Mouse (Mus musculus): ENCODE results near the gene Il10rb. TPM values are rescaled to one million over a fixed set of nuclear protein-coding genes. Genes with fewer than 3 reads are reported as not detected.
"Not testable (repeated sequence)": the region's sequence is repeated elsewhere in the genome, so short reads cannot be mapped to it uniquely, and the experiment has no call there.

Il10rb gene
- total RNA-seq, 4 experiments from 2014 or later, result 4.4 to 6.4 (median 5.0) TPM

DNA sequence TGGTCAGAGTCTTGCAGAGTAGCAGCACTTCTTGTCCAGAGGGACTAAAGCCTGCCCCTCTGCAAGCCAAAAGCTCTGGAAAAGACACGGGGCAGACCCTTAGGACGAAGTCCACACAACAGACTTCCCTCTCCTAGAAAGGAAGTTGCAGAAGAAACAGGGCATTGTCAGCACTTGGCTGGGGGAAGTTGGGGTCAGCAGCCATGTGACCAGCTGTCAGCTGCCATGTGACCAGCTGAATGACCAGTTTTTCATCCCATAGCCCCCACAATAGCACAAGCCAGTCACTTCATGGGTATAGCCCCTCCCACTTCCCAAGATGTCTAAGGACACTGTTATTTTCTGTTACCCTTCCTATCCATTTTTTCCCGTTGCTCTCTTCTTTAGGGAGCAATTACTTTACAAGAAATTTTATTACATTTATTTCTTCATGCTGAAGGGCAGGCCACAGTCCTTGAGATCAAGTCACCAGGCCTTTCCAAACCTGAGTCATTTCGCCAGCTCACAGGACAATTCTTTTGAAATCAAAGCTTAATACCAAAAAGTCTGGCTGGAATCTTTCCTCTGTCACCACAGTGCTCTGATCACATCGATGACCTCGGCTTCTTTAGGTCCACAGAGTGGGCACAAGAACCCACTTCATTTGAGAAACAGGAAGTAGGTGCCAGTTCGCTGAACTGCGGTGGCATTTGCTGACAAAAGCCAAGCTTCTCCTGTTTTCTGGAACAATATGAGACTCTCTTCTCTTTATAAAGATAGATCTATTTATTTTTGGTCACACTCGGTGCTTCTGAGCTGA lies 9.6 kb downstream of the Il10rb start:
- no peak for DNase-seq (ENCODE audit: low spot score in 2 of 2)

DNA sequence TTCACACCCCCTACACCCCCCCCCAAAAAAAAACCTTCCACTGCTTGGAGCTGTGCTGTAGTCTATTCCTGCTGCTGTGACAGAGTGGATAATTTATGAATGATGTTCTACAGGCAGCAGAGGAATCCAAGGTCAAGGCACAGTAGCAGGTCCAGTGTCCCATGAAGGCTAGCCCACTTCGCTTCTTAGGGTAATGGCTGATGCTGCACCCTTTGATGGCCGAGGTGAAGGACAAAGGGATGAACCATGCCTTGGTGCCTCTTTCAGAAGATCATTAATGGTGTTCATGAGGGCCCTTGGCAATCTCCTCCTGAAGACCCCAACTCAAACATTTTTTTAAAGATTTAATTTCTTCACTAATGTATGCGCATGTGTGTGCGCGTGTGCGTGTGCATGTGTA lies 10.4 kb downstream of the Il10rb start:
- DNase-seq (ENCODE audit: low spot score in 2 of 2), result no peak

DNA sequence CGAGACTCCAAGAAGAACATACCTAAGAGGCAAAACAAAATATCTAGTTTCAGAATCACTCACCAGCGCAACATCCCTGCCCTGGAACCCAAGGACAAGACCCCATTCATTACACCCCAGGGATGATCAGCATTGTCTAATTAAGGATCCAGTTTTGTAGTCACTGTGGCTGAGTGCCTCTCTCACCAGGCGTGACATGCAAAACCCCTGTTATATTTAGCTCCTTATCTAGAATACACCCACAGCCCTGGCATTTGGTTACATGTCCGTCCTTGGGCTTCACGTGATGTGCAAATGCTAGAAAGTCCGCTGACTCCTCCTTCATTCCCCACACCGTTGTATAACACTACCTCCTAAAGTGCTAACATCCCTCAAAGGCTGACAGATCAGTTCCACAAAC lies 11.0 kb downstream of the Il10rb start:
- no peak for DNase-seq (ENCODE audit: low spot score in 2 of 2)

DNA sequence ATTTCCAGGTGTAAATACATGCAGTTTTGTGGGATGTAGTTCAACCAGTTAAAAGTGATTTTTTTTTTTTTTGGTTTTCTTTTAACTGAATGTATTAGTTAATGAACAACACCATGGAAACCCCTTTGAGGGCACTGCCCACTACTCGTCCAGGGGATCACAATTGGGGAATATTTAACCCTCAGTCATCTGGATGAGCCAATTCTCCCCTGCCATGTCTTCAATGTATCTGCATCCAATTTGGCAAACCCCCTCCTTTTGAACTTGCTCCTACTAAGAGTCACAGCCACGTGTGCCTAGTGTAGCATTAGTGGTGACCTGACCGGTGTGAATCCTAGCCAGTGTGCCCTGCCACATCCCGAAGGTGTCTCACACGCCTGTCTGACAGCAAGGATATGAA lies 12.6 kb downstream of the Il10rb start:
- DNase-seq (ENCODE audit: low spot score in 2 of 2), result no peak

DNA sequence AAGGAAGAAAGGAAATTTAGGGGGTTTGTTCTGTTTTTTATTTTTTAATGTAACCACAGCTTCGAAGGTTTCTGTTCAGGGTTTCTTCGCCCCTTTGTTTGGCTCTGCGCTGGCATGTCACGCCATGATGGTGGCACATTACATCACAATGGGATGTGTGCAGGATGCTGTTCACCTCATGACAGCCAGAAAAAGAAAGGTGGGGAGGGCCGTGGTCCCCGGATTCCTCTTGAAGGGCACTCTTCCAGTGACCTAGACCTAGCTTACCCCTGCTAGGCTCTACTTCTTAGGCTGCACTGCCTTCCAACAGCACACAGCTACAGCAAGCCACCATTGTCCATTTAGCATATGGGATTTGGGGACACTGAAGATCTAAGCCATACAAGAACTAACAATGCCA lies 19.9 kb downstream of the Il10rb start:
- DNase-seq (ENCODE audit: low spot score in 2 of 2), result no peak

DNA sequence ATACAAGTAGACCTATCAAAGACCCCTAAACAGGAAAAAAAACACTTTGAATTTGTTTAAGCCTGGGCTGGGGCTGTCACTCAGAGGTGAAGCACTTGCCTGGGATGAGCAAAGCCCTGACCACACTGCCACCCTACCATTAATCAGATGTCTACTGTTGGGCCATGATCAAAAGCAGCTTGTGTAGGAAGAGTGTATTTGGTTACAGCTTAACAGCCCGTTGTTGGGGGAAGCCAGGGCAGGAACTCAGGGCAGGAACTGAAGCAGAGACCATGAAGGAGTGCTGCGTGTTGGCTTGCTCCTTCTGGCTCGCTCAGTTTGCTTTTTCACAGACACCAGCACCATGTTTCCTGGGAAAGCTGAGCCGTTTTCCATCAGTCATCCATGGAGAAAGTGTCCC lies 20.6 kb downstream of the Il10rb start:
- DNase-seq (ENCODE audit: low spot score in 2 of 2), result no peak

GRCm38 (mm10) chr16:91427461-91427860 lies 21.5 kb downstream of the Il10rb start:
- no peak for DNase-seq (ENCODE audit: low spot score in 2 of 2)

DNA sequence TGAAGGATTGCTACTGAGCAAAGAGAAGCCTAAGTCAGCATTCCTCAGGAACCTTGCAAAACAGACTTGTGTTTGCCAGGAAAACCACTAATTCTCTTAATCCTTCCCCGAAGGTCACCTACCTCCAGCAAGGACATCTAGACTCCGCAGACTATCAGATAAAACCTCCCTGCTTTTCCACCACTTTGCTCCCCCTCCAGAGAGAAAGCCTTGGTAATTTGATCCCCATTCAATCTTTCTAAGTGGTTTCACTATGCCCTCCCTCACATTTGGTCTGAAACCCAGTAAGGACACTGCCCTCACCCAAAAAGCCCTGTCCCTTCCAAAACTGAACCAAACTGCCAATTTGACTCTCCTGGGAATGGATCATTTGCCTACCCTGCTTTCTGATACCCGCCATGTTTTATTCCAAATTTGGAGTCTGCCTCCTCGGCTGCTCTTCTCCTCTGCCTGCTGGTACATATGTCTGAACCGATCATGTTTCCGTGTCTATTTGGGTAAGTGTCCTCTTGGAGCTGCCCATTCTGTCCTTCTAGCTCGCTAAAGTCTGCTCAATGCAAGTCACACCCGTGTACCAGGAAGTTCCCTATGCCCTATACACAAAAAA lies 22.4 kb downstream of the Il10rb start:
- DNase-seq (ENCODE audit: low spot score in 2 of 2), result no peak

DNA sequence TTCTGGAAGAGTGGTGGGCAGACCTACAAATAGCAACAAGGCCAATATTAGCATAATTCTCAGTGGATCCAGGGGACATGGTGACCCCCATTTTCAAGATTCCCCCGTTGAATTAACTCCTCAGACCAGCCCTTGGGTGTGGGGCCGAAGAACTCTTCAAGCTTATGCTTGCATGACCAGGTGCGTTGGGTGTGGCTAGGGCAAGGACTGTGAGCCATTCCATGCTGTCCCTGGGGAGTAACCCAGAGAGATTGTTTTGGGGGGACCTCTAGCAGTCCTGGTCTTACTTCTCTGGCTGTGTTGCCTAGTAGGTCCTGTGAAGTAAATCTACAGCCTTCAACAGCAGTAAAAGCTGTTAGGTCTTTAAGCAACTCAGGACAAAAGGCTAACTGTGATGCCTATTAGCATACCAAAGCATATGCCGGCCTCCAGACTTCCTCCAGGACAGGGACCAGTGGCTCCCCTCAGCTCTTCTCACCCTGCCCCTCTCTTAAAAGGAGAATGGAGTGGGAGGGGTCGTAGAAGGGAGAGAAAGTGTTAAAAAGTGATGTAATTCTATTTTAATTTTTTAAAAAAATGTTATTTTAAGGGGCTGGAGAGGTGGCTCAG lies 26.9 kb downstream of the Il10rb start:
- DNase-seq (ENCODE audit: low spot score in 2 of 2), result no peak

GRCm38 (mm10) chr16:91433329-91433933 lies 27.5 kb downstream of the Il10rb start:
- DNase-seq (ENCODE audit: low spot score in 2 of 2), result no peak

- DNase-seq (ENCODE audit: low spot score in 2 of 2), result no peak
These were observed 28.2 kb downstream of the Il10rb start for GRCm38 (mm10) chr16:91434119-91434518.

- no peak for DNase-seq (ENCODE audit: low spot score in 2 of 2)
These were observed 32.1 kb downstream of the Il10rb start for GRCm38 (mm10) chr16:91438081-91438480.

- DNase-seq (ENCODE audit: low spot score in 2 of 2), result not testable (repeated sequence)
These were observed 32.6 kb downstream of the Il10rb start for GRCm38 (mm10) chr16:91438599-91438998.

DNA sequence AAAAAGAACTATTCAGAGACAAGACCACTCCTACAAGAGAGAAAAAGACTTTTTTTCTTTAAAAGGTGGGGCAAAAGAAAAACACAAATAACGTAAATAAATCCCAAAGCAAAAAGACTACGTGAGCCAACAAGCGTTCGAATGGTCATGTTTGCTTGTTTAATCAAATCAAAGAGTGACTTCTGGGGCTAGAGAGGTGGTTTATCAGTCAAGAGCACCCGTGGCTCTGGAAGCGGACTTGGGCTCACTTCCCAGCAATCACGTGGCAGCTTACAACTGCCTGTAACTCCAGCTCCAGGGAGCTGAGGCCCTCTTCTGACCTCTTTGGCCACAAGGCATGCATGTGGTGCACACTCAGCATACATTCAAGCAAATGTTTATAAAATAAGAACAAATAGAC lies 35.4 kb downstream of the Il10rb start:
- peak in 1 of 2 experiments; percentile 33 for DNase-seq (ENCODE audit: low spot score in 2 of 2)

DNA sequence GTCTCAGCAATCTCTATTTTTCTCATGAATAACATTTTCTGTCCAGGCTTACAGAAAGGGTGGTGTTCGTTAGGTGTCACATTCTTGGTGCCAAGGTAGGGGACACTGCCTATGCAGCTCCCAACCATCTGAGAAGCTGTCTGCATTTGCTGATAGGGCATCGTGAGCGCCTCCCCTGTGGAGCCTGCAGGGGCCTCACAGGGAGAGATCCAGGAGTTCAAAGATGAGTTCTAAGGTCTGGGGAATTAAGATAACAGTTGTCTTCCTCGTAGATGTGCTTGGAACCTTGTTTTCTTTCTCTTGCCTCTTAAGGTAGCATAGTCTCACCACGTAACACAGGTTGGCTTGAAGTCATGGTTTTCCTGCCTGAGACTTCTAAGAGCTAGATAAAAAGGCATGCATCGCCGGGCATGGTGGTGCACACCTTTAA lies 35.9 kb downstream of the Il10rb start:
- DNase-seq (ENCODE audit: low spot score in 2 of 2), result no peak

GRCm38 (mm10) chr16:91442446-91442845 lies 36.5 kb downstream of the Il10rb start:
- no peak for DNase-seq (ENCODE audit: low spot score in 2 of 2)

DNA sequence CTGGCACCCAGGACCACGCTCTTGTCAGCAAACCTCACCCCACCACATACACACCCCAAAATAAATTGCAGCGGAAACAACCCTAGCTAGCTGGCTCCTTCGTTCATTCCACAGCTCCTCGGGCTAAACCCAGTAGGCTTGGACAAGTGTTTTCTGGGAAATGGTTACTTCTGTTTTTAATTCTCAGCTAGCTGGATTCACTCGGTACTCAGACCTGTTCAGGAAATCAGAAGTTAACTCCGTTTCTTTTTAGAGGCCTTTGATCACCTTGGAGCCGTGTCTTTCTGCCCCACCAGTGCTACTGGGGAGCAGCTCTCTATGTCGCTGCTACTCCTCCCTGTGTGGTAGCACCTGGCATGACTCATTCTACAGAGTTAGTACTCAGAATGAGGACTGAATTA lies 37.2 kb downstream of the Il10rb start:
- DNase-seq (ENCODE audit: low spot score in 2 of 2), result no peak

DNA sequence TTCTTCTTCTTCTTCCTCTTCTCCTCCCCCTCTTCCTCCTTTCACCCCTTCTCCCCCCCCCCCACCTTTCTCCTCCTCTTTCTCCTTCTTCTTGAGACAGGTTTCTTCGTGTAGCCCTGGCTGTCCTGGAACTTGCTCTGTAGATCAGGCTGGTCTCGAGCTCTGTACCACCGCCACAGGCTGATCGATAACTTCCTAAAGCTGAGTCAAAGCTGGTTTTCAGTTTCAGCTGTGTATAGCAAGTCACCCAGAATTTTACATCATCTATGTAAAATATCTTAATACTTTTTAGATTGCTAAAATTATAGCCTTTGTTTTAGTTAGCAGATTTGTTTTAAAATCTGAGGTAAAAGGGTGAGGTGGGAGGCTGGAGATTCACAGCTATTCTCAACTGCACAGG lies 38.9 kb downstream of the Il10rb start:
- DNase-seq (ENCODE audit: low spot score in 2 of 2), result no peak

DNA sequence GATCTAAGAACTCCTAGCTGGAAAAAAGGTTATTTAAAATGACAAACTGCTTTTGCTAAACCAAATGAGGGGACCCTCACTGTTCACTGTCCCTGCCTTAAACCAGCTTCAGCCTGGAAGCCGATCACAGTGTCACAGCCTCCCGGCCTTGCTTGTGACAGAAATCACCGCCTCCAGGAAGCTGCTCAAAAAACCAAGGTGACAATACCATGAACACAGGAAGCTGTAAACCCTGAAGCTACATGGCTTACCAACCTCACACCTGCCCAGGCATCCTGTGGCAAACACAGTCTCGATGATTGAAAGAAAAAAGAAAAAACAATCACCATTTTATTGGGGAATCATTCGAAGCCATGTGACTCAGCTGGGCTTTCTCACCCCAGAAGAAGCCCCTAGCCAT lies 39.6 kb downstream of the Il10rb start:
- no peak for DNase-seq (ENCODE audit: low spot score in 2 of 2)

GRCm38 (mm10) chr16:91446778-91447511 lies 41.0 kb downstream of the Il10rb start:
- DNase-seq (ENCODE audit: low spot score in 2 of 2), result no peak

GRCm38 (mm10) chr16:91447512-91447900 lies 41.5 kb downstream of the Il10rb start:
- DNase-seq (ENCODE audit: low spot score in 2 of 2), result no peak

GRCm38 (mm10) chr16:91448088-91448487 lies 42.1 kb downstream of the Il10rb start:
- DNase-seq (ENCODE audit: low spot score in 2 of 2), result no peak

Measured in gastrocnemius, adult 8-10 months (tissue).